Mouse (Mus musculus): ENCODE results near the gene Tnfsf15. TPM values are rescaled to one million over a fixed set of nuclear protein-coding genes. Genes with fewer than 3 reads are reported as not detected.

Tnfsf15 gene
- total and polyA plus RNA-seq, 2 experiments = 0.28 TPM; not detected in 1

- Histone ChIP-seq H3K79me2 (ENCODE audit: control insufficient read depth, insufficient read depth, low read length) (no peaks in the 10 kb centered on the region), H3K9ac (ENCODE audit: low read depth, low read length) (no peak overlapping the region), H3K27me3 (ENCODE audit: control insufficient read depth, insufficient read depth, low read length) (no peaks in the 10 kb centered on the region), H3K4me1 (ENCODE audit: control insufficient read depth, insufficient read depth, low read length) (peaks cover 5% of the 10 kb centered on the region), H3K27ac (replicated peaks; ENCODE audit: insufficient read depth, low read depth, low read length) (no peak overlapping the region), H3K4me3 (ENCODE audit: insufficient read depth, low read depth, low read length) (no peak overlapping the region), H3K36me3 (ENCODE audit: control insufficient read depth, insufficient read depth, low read length) (no peaks in the 10 kb centered on the region)
- 77% methylated on average over 3 of the region's 3 CpGs for WGBS
- TF ChIP-seq CTCF (IDR thresholded peaks at IDR 0.05; ENCODE audit: low read depth, low read length) (no peak), POLR2A (IDR thresholded peaks at IDR 0.05; ENCODE audit: extremely low read depth, insufficient read depth, low read length) (no peak)
- DNase-seq (ENCODE audit: extremely low read depth, low read depth, low spot score) = no peak
Observed at GRCm38 (mm10) chr4:63748061-63748730, 3.3 kb upstream of the Tnfsf15 start.

GRCm38 (mm10) chr4:63745271-63745670 is 358 bp upstream of the Tnfsf15 start:
- H3K27ac ChIP-seq (replicated peaks; ENCODE audit: insufficient read depth, low read depth, low read length) = no peak overlapping the region
- H3K9ac ChIP-seq (ENCODE audit: low read depth, low read length) = no peak overlapping the region
- 62% methylated on average over 6 of the region's 6 CpGs for WGBS
- H3K4me1 ChIP-seq (ENCODE audit: control insufficient read depth, insufficient read depth, low read length) = peaks cover 5% of the 10 kb centered on the region
- H3K79me2 ChIP-seq (ENCODE audit: control insufficient read depth, insufficient read depth, low read length) = no peaks in the 10 kb centered on the region
- H3K4me3 ChIP-seq (ENCODE audit: insufficient read depth, low read depth, low read length) = no peak overlapping the region
- no peak for TF ChIP-seq CTCF (IDR thresholded peaks at IDR 0.05; ENCODE audit: low read depth, low read length)
- no peak for TF ChIP-seq POLR2A (IDR thresholded peaks at IDR 0.05; ENCODE audit: extremely low read depth, insufficient read depth, low read length)
- H3K36me3 ChIP-seq (ENCODE audit: control insufficient read depth, insufficient read depth, low read length) = no peaks in the 10 kb centered on the region
- peak; percentile 6 for DNase-seq (ENCODE audit: extremely low read depth, low read depth, low spot score)
- H3K27me3 ChIP-seq (ENCODE audit: control insufficient read depth, insufficient read depth, low read length) = no peaks in the 10 kb centered on the region

GRCm38 (mm10) chr4:63743660-63744059 is 1.3 kb downstream of the Tnfsf15 start:
- no peak overlapping the region for H3K4me3 ChIP-seq (ENCODE audit: insufficient read depth, low read depth, low read length)
- no peaks in the 10 kb centered on the region for H3K79me2 ChIP-seq (ENCODE audit: control insufficient read depth, insufficient read depth, low read length)
- DNase-seq (ENCODE audit: extremely low read depth, low read depth, low spot score) = peak; percentile 89
- no peaks in the 10 kb centered on the region for H3K27me3 ChIP-seq (ENCODE audit: control insufficient read depth, insufficient read depth, low read length)
- H3K9ac ChIP-seq (ENCODE audit: low read depth, low read length) = no peak overlapping the region
- TF ChIP-seq CTCF (IDR thresholded peaks at IDR 0.05; ENCODE audit: low read depth, low read length) (no peak), POLR2A (IDR thresholded peaks at IDR 0.05; ENCODE audit: extremely low read depth, insufficient read depth, low read length) (no peak)
- no peak overlapping the region for H3K27ac ChIP-seq (replicated peaks; ENCODE audit: insufficient read depth, low read depth, low read length)
- peaks cover 5% of the 10 kb centered on the region for H3K4me1 ChIP-seq (ENCODE audit: control insufficient read depth, insufficient read depth, low read length)
- WGBS = 4% methylated on average over 1 of the region's 1 CpGs
- H3K36me3 ChIP-seq (ENCODE audit: control insufficient read depth, insufficient read depth, low read length) = no peaks in the 10 kb centered on the region

- 87% methylated on average over 5 of the region's 5 CpGs for WGBS
Observed at GRCm38 (mm10) chr4:63742763-63743371, 2.0 kb downstream of the Tnfsf15 start.

DNA sequence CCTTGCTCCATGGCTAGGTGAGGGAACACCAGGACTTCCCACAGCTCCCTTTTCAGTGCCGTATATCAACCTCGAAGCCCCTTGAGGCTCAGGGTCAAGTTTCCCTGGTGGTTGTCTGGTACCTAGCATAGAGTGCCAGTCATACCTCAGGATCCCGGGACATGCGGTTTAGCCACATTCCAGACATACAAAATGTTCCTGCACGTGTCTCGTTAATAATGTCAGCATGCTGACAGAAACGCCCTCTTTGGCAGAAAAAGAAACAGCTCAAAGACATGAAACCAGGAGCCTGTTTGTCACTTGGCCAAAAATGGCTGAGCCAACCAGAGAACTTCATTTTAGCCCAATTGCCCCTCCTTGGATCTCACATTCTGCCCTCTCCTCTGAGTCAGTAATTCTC is 2.8 kb downstream of the Tnfsf15 start:
- no peak overlapping the region for H3K27ac ChIP-seq (replicated peaks; ENCODE audit: insufficient read depth, low read depth, low read length)
- H3K79me2 ChIP-seq (ENCODE audit: control insufficient read depth, insufficient read depth, low read length) = no peaks in the 10 kb centered on the region
- 86% methylated on average over 7 of the region's 7 CpGs for WGBS
- H3K4me1 ChIP-seq (ENCODE audit: control insufficient read depth, insufficient read depth, low read length) = peaks cover 8% of the 10 kb centered on the region
- no peak overlapping the region for H3K9ac ChIP-seq (ENCODE audit: low read depth, low read length)
- no peaks in the 10 kb centered on the region for H3K27me3 ChIP-seq (ENCODE audit: control insufficient read depth, insufficient read depth, low read length)
- TF ChIP-seq CTCF (IDR thresholded peaks at IDR 0.05; ENCODE audit: low read depth, low read length) (no peak), POLR2A (IDR thresholded peaks at IDR 0.05; ENCODE audit: extremely low read depth, insufficient read depth, low read length) (no peak)
- DNase-seq (ENCODE audit: extremely low read depth, low read depth, low spot score) = peak; percentile 21
- H3K36me3 ChIP-seq (ENCODE audit: control insufficient read depth, insufficient read depth, low read length) = no peaks in the 10 kb centered on the region
- no peak overlapping the region for H3K4me3 ChIP-seq (ENCODE audit: insufficient read depth, low read depth, low read length)

More at GRCm38 (mm10) chr4:63742763-63743371, 2.0 kb downstream of the Tnfsf15 start:
- TF ChIP-seq CTCF (IDR thresholded peaks at IDR 0.05; ENCODE audit: low read depth, low read length) (no peak), POLR2A (IDR thresholded peaks at IDR 0.05; ENCODE audit: extremely low read depth, insufficient read depth, low read length) (no peak)
- Histone ChIP-seq H3K4me3 (ENCODE audit: insufficient read depth, low read depth, low read length) (no peak overlapping the region), H3K27ac (replicated peaks; ENCODE audit: insufficient read depth, low read depth, low read length) (no peak overlapping the region), H3K79me2 (ENCODE audit: control insufficient read depth, insufficient read depth, low read length) (no peaks in the 10 kb centered on the region), H3K9ac (ENCODE audit: low read depth, low read length) (no peak overlapping the region), H3K36me3 (ENCODE audit: control insufficient read depth, insufficient read depth, low read length) (no peaks in the 10 kb centered on the region), H3K4me1 (ENCODE audit: control insufficient read depth, insufficient read depth, low read length) (peaks cover 8% of the 10 kb centered on the region), H3K27me3 (ENCODE audit: control insufficient read depth, insufficient read depth, low read length) (no peaks in the 10 kb centered on the region)
- no peak for DNase-seq (ENCODE audit: extremely low read depth, low read depth, low spot score)

- no peak for DNase-seq (ENCODE audit: extremely low read depth, low read depth, low spot score)
- H3K79me2 ChIP-seq (ENCODE audit: control insufficient read depth, insufficient read depth, low read length) = no peaks in the 10 kb centered on the region
- no peak overlapping the region for H3K4me3 ChIP-seq (ENCODE audit: insufficient read depth, low read depth, low read length)
- H3K4me1 ChIP-seq (ENCODE audit: control insufficient read depth, insufficient read depth, low read length) = peaks cover 8% of the 10 kb centered on the region
- no peak overlapping the region for H3K9ac ChIP-seq (ENCODE audit: low read depth, low read length)
- WGBS = 81% methylated on average over 4 of the region's 4 CpGs
- no peak overlapping the region for H3K27ac ChIP-seq (replicated peaks; ENCODE audit: insufficient read depth, low read depth, low read length)
- no peaks in the 10 kb centered on the region for H3K27me3 ChIP-seq (ENCODE audit: control insufficient read depth, insufficient read depth, low read length)
- no peaks in the 10 kb centered on the region for H3K36me3 ChIP-seq (ENCODE audit: control insufficient read depth, insufficient read depth, low read length)
- TF ChIP-seq CTCF (IDR thresholded peaks at IDR 0.05; ENCODE audit: low read depth, low read length) = no peak
Observed at GRCm38 (mm10) chr4:63740761-63741160, 4.2 kb downstream of the Tnfsf15 start.
